Mouse (Mus musculus): ENCODE measurements at regions not wholly inside any gene's neighbourhood (a gene's known extent, or its start where the extent isn't known, plus 50 kb on each side); places are given as distances from the start of the nearest gene placed in this dataset.

DNA sequence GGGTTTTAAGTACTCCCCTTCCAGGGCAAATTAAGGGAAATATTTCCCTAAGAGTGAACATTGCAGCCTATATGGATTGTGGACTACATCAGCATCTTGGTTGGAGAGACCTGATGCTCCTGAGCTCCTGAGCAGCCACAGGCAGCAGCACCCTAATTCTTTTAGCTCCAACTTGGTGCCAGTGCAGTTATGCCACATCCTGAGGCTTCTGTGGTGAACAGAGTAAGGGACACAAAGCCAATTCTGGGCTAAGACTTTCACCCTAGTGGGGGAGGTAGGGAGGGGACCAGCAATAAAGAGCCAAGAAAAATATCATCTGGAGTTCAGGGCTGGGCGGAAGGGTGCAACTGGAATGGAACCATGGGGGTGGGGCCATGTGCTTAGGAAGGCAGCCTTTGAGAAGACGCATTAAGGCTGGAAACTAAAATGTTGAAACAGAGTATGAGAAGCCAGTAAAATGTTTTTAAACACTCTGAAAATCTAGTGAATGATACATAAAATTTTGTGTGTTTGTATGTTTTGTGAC, 182.1 kb upstream of the Jun start:
- no peak for DNase-seq

GRCm38 (mm10) chr4:95247977-95248376, 196.0 kb upstream of the Jun start:
- no peak for DNase-seq

GRCm38 (mm10) chr4:95249031-95249430, 197.0 kb upstream of the Jun start:
- DNase-seq = no peak

GRCm38 (mm10) chr4:95250083-95250482, 198.1 kb upstream of the Jun start:
- DNase-seq = no peak

GRCm38 (mm10) chr4:95269766-95270165, 217.7 kb upstream of the Jun start:
- DNase-seq = no peak

DNA sequence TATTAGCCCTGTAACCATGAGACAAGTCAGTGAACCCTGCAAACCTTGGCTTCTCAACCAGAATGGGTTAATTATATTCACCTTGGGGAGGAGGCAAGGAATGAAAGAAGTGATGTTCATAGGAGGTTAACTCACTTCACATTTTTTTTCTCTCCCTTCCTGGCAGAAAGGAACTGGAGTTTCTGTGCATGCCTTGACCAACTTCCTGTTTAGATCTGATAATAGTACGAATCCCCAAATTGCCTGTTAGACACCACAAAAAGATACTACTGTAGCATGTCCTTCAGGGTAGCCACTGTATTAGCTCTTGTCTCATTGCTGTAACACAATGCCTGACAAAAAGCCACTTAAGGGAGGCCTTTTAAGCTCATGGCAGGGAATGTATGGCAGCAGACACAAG, 218.4 kb upstream of the Jun start:
- DNase-seq = no peak

DNA sequence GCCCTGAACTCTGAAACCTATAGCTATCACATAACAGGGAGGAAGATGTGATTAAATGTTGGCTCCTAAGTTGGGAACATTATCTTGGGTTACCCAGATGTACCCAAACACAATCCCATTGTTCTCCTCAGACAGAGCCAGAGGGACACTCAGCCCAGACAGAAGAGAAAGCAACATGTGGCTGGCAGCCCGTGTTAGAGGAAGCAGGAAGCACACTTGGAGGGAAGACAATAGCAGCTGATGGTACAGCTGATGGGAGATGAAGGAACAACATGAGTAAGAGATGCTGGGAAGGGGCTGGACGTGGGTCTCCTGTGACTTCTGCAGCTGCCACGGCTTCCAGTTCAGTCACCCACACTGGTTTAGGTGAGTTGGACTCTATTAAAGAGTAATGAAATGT, 224.2 kb upstream of the Jun start:
- DNase-seq = no peak

- DNase-seq = no peak
Measured at GRCm38 (mm10) chr4:95277989-95278713, 226.1 kb upstream of the Jun start.

DNA sequence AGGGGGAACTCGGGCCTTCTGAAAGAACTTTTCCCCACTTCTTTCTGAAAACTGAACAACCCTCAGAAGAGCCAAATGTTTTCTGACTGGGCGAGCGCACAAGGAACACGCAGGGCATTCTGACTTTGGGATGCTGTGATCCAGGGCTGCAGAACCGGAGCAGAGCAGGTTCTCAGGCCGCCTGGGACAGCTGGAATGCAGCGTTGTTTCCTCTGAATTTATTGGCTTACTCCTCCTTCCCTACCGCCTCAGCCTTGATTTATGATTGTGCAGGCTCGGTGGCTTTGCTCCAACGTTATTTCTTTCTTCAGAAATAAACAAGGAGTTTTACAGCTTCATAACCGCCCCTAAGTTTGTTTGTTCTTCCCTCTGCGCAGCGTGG, 226.7 kb upstream of the Jun start:
- DNase-seq = peak; percentile 12

- DNase-seq = no peak
Measured at GRCm38 (mm10) chr4:95279200-95279599, 227.2 kb upstream of the Jun start.

GRCm38 (mm10) chr4:95282083-95282482, 230.1 kb upstream of the Jun start:
- no peak for DNase-seq

DNA sequence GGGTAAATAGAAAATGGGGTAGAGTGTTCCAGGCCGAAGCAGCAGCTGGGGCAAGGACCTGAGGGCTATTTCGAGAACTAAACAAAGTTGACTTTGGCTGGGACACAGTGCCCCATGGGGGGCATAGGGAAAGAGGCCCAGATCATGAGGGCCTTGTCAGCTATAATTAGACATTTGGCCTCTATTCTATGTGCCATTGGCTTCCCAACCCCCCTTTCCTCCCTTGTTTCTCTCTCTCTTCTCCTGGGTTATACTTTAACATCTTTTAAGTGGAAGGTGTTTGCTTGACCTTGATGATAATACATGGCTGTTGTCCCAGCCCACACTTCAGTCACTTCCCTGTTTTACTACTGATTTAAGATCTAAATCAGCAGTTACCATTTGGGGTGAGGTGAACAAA, 231.8 kb upstream of the Jun start:
- DNase-seq = no peak

GRCm38 (mm10) chr4:95284192-95284591, 232.2 kb upstream of the Jun start:
- no peak for DNase-seq

- no peak for DNase-seq
Measured at GRCm38 (mm10) chr4:95284696-95285095, 232.7 kb upstream of the Jun start.

DNA sequence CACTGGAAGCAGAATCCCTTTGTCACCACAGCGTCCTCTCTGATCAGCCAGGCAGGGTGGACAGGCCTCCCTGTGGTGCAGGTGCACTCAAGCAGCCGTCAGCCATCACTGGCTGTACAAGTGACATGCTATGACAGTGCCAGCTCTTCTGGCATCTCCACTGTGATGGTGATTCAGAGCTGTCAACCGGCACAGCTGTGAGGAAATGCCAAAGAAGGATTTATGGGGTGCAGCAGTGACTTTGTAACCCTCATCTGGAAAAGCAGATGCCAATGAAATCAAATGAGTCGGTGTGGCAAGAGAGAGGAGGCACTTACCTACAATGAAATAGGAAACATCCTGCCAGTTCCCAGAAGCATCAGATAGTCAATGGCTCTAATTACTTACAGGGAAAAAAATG, 238.3 kb upstream of the Jun start:
- peak; percentile 15 for DNase-seq

DNA sequence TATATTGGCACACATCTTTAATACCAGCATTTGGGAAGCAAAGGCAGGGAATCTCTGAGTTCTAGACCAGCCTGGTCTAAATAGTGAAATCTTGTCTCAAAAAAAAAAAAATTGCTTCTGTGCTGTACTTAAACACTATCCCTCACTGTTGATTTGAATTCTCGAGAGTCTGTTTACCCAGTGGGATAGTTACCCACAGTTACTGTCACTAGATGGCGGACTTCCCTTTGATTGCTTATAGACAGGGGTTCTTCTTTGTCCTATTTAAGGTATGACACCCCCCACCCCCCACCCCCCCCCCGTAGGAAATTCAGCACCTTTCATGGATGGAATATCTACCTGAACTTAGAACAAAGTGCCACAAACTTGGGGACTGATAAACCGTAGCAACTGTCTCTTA, 242.1 kb upstream of the Jun start:
- no peak for DNase-seq

DNA sequence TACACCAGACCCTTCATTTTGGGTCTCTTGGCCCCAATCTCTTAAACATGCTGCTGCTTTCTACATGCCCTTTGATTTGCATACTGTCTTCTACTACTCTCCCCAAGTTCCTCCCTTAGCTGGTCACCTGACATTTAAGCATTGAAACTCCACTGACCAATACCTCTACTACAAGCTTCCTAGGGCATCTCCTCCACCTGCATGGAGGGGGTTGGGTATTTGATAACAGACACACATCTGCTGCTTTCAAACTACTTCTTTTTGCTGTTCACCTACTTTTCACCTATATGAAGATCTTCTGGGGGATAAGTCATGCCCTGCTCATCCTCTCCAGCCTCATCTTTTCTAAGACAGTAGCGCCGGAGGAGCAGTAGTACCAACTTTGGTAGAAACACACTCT, 249.9 kb upstream of the Jun start:
- no peak for DNase-seq

- DNase-seq = no peak
Measured at GRCm38 (mm10) chr4:95303337-95303736, 251.3 kb upstream of the Jun start.

DNA sequence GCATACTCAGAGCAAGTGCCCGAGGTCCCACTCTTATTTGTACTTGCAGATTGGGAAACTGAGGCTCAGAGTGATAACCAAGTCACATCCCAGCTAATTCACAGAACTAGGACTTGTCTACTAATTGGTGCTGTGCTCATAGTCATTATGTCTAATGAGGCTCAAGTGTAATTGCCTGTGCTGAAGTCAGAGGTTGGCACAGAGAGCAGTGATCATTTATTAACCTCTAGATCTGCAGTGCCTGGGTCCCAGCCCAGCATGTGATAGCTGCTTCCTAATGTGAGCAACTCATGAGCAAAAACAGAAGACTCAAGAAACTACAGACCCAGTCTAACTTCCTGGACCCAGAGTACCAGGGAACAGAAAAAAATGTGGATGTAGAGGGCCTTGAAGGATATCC, 252.0 kb upstream of the Jun start:
- no peak for DNase-seq

GRCm38 (mm10) chr4:95307134-95307533, 250.2 kb upstream of the Fggy start:
- DNase-seq = no peak

DNA sequence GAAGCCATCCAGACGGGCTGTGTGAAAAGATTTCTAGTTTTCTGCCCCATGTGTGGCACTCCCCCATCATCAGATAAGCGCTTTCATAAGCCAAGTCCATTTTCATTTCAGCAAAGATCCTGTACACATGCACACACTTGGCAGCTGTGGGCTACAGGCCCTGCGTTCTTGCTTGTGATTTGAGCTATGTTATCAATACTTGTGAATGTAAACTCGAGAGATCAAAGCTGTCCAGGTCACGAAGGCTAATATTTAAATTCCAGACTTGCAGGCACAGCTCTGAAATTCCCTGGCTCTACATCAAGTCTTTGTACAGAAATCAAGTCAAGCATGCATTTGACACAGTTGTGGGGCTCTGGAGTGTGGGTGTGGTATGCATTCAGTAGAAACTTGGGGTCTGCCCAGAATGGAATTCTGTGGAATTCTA, 248.8 kb upstream of the Fggy start:
- no peak for DNase-seq

GRCm38 (mm10) chr4:95310410-95310809, 246.9 kb upstream of the Fggy start:
- no peak for DNase-seq

GRCm38 (mm10) chr4:95317821-95318290, 239.5 kb upstream of the Fggy start:
- peak; percentile 54 for DNase-seq

DNA sequence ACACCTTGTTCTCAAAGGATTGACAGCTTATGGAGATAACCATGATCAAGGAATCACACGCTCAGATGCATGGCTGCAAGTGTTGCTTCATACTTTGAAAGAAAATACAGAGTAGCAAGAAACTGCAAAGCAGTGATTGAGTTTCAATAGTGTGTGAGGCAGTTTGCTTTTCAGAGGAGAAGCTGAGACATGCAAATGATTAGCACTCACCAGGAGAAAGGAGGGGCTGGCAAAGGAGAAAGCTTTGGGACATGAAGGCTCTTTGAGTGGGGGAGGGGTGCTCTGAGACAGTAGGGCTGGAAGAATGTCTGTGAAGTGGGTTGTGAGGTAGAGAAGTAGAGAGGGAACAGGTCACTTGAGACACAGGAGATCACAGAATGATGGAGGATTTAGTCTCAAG, 238.7 kb upstream of the Fggy start:
- DNase-seq = no peak

DNA sequence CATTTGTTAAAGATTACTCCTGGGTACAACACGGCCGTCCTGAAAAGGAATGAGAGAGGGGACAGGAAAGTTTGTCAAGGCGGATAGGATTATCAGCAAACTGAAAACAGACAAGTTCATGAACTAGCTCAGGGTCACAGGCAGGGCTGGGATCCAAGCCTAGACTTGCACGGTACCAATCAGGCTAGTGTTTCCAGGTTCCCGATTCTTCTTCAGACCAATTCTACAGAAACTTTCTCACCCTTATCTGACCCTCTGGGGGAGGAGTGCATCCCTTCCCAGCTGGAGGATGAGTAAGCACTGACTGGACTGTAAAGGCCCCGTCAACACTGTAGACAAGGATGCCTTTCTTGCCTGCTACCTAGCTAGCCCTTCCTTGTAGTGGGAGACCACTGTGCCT, 238.3 kb upstream of the Fggy start:
- DNase-seq = peak; percentile 62

Data from adrenal gland, adult 8-10 months (tissue).